Mouse (Mus musculus) intestine, postnatal 0 days (tissue): ENCODE measurements around the gene Oard1. TPM values are rescaled to one million over a fixed set of nuclear protein-coding genes. Genes with fewer than 3 reads are reported as not detected.

Experiments used
- ATAC-seq: fragments of 200-750 bp; cut with Nextera tagmentation; 2 replicates; pipeline ENCODE4 v1.8.0; 2017; ENCODE audit warnings: mild to moderate bottlenecking, moderate TSS enrichment, moderate library complexity
- H3K27ac ChIP-seq: fragments of 300-500 bp; sonication (generic); 2 replicates; pipeline ENCODE4 v1.5.1; 2014; ENCODE audit warnings: mild to moderate bottlenecking, low read depth, low read length, moderate library complexity
- H3K27me3 ChIP-seq: fragments of 300-500 bp; sonication (generic); replicated peaks from 2 replicates; pipeline ENCODE4 v1.6.1; 2014; ENCODE audit warnings: low read length, mixed read lengths; ENCODE audit not compliant: control insufficient read depth, insufficient read depth
- H3K36me3 ChIP-seq: fragments of 300-500 bp; sonication (generic); 2 replicates; pipeline ENCODE4 v1.6.1; 2014; ENCODE audit warnings: mild to moderate bottlenecking, moderate library complexity; ENCODE audit not compliant: control insufficient read depth, insufficient read depth
- H3K4me1 ChIP-seq: fragments of 300-500 bp; sonication (generic); replicated peaks from 2 replicates; pipeline ENCODE4 v1.6.1; 2014; ENCODE audit warnings: antibody characterized with exemption, low read length, mixed read lengths; ENCODE audit not compliant: control insufficient read depth, insufficient read depth
- H3K4me2 ChIP-seq: fragments of 300-500 bp; sonication (generic); replicated peaks from 2 replicates; pipeline ENCODE4 v1.6.1; 2014; ENCODE audit warnings: low read depth, mild to moderate bottlenecking, moderate library complexity
- H3K4me3 ChIP-seq: fragments of 300-500 bp; sonication (generic); 2 replicates; pipeline ENCODE4 v1.5.1; 2014; ENCODE audit warnings: low read depth, low read length
- H3K9ac ChIP-seq: fragments of 300-500 bp; sonication (generic); 2 replicates; pipeline ENCODE4 v1.6.1; 2014; ENCODE audit warnings: mild to moderate bottlenecking, low read depth, low read length
- H3K9me3 ChIP-seq: fragments of 300-500 bp; sonication (generic); 2 replicates; pipeline ENCODE4 v1.6.1; 2016; ENCODE audit warnings: mixed run types; ENCODE audit not compliant: control insufficient read depth
- CTCF ChIP-seq: sonication (generic); IDR thresholded peaks from 2 replicates; pipeline ENCODE4 v1.5.1; 2016; ENCODE audit warnings: low read depth, mild to moderate bottlenecking, control low read depth, antibody characterized with exemption, moderate library complexity
- WGBS: fragments of 180-500 bp; shearing (Covaris S2); extraction: QIAGEN DNeasy Blood & Tissue Kit; methylation state at CpG from one replicate; pipeline ENCODE4 v1.1.7; 2014; 5-methylcytosine and 5-hydroxymethylcytosine counted together
- polyA plus RNA-seq: library from polyadenylated mRNA; unstranded; fragments of >200 nt; fragmentation: Nextera tagmentation; extraction: Ambion mirVana; gene quantifications from 2 replicates; pipeline ENCODE4 v1.2.1, GENCODE M21; 2015

Gene Oard1
- polyA plus RNA-seq, 1 experiment from 2014 or later, result 52.1 TPM

DNA sequence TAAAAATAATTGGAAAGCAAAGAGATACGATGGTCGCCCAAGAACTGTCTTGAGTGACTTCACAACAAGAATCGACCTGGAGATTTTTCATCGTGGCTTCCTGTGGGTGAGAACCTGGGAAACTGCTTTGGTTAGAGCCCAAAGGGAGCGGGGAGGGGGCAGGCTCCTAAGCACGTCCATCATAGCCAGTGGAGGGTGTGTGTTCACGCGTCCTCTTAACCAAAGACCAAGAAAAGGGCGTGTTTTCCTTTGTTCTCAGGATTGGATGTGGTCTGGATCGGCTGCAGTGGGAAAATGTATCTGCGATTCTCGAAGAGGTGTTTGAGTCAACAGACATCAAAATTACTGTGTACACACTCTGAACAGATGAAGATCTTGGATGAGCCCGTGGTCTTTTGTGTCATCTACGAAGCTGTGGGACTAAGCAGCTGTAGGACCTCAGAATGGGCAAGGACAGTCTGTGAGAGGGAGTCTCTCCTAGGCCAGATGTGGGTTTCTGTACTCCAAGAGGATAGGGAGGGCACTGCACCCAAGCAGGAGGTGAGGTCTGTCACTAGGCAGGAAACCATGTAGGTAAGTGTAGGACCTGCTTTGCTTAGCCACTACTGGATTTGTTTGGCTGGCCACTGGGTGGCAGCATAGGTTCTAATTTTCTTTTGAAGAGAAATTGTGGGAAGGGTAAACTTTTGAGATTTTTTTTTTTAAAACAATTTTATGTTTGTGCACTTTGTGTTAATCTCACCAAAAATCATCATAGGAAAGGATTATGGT, 6.8 kb downstream of the Oard1 start:
- no peak overlapping the region for H3K27ac ChIP-seq
- no peaks in the 10 kb centered on the region for H3K27me3 ChIP-seq
- H3K4me2 ChIP-seq, result no peak overlapping the region
- no peak overlapping the region for H3K9ac ChIP-seq
- H3K4me1 ChIP-seq, result peaks cover 2% of the 10 kb centered on the region; the same call in 1 of the 2 replicates
- WGBS, result 77% methylated on average over 14 of the region's 14 CpGs
- TF ChIP-seq CTCF, result peak; percentile 74
- H3K4me3 ChIP-seq, result no peak overlapping the region
- ATAC-seq, result peak; percentile 55
- H3K36me3 ChIP-seq, result peaks cover 46% of the 10 kb centered on the region
- H3K9me3 ChIP-seq, result no peaks in the 10 kb centered on the region

DNA sequence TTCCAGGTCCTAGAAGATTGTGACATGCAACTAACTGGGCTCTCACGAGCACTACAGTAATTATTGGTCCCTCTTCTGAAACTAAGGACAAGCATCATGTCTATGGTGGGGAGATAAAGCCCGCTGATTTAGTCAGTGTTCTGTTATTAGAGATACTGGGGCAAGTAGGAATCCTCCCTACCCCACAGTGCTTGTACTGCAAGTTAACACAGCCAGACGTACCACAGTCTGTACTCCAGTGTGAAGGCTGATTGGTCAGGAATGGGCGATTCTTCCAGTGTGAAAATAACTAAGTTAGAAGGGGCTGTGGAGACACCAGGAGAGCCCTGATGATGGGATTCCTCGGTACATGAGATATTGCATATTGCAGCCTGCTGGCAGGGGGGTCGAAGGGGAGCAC, 7.7 kb downstream of the Oard1 start:
- Histone ChIP-seq H3K27ac (peak overlapping the region; percentile 91), H3K4me3 (no peak overlapping the region), H3K4me2 (peak overlapping the region; percentile 40), H3K9ac (no peak overlapping the region), H3K4me1 (peaks cover 2% of the 10 kb centered on the region; the same call in 1 of the 2 replicates), H3K27me3 (no peaks in the 10 kb centered on the region), H3K36me3 (peaks cover 37% of the 10 kb centered on the region), H3K9me3 (no peaks in the 10 kb centered on the region)
- no peak for ATAC-seq
- WGBS, result 62% methylated on average over 6 of the region's 6 CpGs
- no peak for TF ChIP-seq CTCF

DNA sequence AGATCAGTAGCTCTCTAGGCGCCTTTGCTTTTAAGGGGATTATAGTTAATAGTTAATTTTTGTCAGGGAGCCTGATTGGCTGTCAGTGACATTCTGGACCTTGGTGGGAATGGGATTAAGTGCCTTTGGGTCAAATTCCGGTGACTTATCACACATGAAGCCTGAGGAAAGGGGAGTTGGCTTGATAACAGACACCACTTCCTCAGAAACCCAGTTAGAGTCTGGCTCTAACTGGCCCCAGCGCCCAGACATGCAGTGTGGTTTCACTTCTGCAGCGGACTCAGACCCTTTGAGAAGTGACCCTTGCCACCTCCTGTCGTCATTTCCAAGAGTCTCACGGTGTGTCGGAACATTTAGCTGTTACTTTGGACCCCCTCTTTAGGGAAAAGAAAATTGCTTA, 8.4 kb downstream of the Oard1 start:
- H3K4me1 ChIP-seq, result peaks cover 2% of the 10 kb centered on the region; the same call in 1 of the 2 replicates
- WGBS, result 29% methylated on average over 7 of the region's 7 CpGs
- H3K4me2 ChIP-seq, result peak overlapping the region; percentile 40
- TF ChIP-seq CTCF, result no peak
- H3K27ac ChIP-seq, result peak overlapping the region; percentile 91
- H3K9me3 ChIP-seq, result no peaks in the 10 kb centered on the region
- H3K9ac ChIP-seq, result no peak overlapping the region
- no peaks in the 10 kb centered on the region for H3K27me3 ChIP-seq
- H3K36me3 ChIP-seq, result peaks cover 34% of the 10 kb centered on the region
- no peak overlapping the region for H3K4me3 ChIP-seq
- ATAC-seq, result peak; percentile 93

- no peak overlapping the region for H3K4me3 ChIP-seq
- peak overlapping the region; percentile 91 for H3K27ac ChIP-seq
- H3K4me1 ChIP-seq, result peaks cover 2% of the 10 kb centered on the region; the same call in 1 of the 2 replicates
- 47% methylated on average over 1 of the region's 1 CpGs for WGBS
- H3K27me3 ChIP-seq, result no peaks in the 10 kb centered on the region
- no peak for TF ChIP-seq CTCF
- H3K36me3 ChIP-seq, result peaks cover 30% of the 10 kb centered on the region
- no peaks in the 10 kb centered on the region for H3K9me3 ChIP-seq
- peak; percentile 5 for ATAC-seq
- H3K9ac ChIP-seq, result no peak overlapping the region
- peak overlapping the region; percentile 40 for H3K4me2 ChIP-seq
Measured at GRCm38 (mm10) chr17:48418781-48419180, 9.0 kb downstream of the Oard1 start.

DNA sequence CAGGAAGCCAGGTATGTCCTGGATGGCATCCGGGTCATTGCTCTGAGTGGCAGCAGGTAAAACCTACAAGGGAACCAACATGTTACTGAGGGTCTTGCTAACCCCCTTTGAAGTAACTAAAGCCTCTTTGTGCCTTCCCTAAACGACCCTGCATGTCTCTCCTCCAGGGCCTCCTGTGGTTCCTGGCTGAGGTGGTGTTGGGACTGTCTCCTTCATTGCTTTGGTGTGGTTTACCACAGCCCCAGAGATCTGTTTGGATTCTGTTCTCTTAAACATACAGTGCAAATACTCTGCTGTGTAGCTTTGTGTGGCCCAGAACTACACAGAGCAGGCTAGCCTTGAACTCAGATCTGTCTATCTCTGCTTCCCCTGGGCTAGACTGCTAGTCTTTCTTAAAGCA, 9.8 kb downstream of the Oard1 start:
- 67% methylated on average over 2 of the region's 2 CpGs for WGBS
- ATAC-seq, result no peak

GRCm38 (mm10) chr17:48424237-48424636, 14.4 kb downstream of the Oard1 start:
- Histone ChIP-seq H3K9me3 (no peaks in the 10 kb centered on the region), H3K36me3 (no peaks in the 10 kb centered on the region), H3K4me2 (no peak overlapping the region), H3K27ac (peak overlapping the region; percentile 58), H3K4me3 (no peak overlapping the region), H3K27me3 (no peaks in the 10 kb centered on the region), H3K9ac (no peak overlapping the region), H3K4me1 (peaks cover 12% of the 10 kb centered on the region)
- WGBS, result 72% methylated on average over 9 of the region's 9 CpGs
- no peak for ATAC-seq
- peak; percentile 11; the same call in 1 of the 2 replicates for TF ChIP-seq CTCF

More for the DNA sequence above, 9.8 kb downstream of the Oard1 start:
- H3K9ac ChIP-seq, result no peak overlapping the region
- H3K4me3 ChIP-seq, result no peak overlapping the region
- no peaks in the 10 kb centered on the region for H3K9me3 ChIP-seq
- no peak for TF ChIP-seq CTCF
- peaks cover 23% of the 10 kb centered on the region for H3K36me3 ChIP-seq
- H3K27me3 ChIP-seq, result no peaks in the 10 kb centered on the region
- H3K4me2 ChIP-seq, result no peak overlapping the region
- H3K4me1 ChIP-seq, result peaks cover 2% of the 10 kb centered on the region; the same call in 1 of the 2 replicates
- peak overlapping the region; percentile 91; the same call in 1 of the 2 replicates for H3K27ac ChIP-seq
